Mouse (Mus musculus): ENCODE measurements at regions not wholly inside any gene's neighbourhood (a gene's known extent, or its start where the extent isn't known, plus 50 kb on each side); places are given as distances from the start of the nearest gene placed in this dataset.
A peak's percentile ranks its signal among the peaks of the same experiment; 100 is the strongest.

- Histone ChIP-seq H3K4me1 (no peaks in the 10 kb centered on the region), H3K36me3 (no peaks in the 10 kb centered on the region), H3K4me2 (replicated peaks) (no peak overlapping the region), H3K27me3 (no peaks in the 10 kb centered on the region), H3K9ac (no peak overlapping the region), H3K9me3 (no peaks in the 10 kb centered on the region), H3K27ac (no peak overlapping the region), H3K4me3 (no peak overlapping the region)
- WGBS: 75% methylated on average over 8 of the region's 8 CpGs
- no peak for ATAC-seq (ENCODE audit: insufficient number of reproducible peaks, insufficient read depth, low FRiP score, low TSS enrichment)
Observed at GRCm38 (mm10) chr3:101691937-101692604, 87.6 kb upstream of the Atp1a1 start.

- Histone ChIP-seq H3K36me3 (no peaks in the 10 kb centered on the region), H3K27ac (no peak overlapping the region), H3K4me2 (replicated peaks) (no peak overlapping the region), H3K27me3 (no peaks in the 10 kb centered on the region), H3K9ac (no peak overlapping the region), H3K9me3 (no peaks in the 10 kb centered on the region), H3K4me1 (no peaks in the 10 kb centered on the region), H3K4me3 (no peak overlapping the region)
- WGBS: 59% methylated on average over 2 of the region's 2 CpGs
- no peak for ATAC-seq (ENCODE audit: insufficient number of reproducible peaks, insufficient read depth, low FRiP score, low TSS enrichment)
Observed at GRCm38 (mm10) chr3:101690779-101691178, 86.3 kb upstream of the Atp1a1 start.

DNA sequence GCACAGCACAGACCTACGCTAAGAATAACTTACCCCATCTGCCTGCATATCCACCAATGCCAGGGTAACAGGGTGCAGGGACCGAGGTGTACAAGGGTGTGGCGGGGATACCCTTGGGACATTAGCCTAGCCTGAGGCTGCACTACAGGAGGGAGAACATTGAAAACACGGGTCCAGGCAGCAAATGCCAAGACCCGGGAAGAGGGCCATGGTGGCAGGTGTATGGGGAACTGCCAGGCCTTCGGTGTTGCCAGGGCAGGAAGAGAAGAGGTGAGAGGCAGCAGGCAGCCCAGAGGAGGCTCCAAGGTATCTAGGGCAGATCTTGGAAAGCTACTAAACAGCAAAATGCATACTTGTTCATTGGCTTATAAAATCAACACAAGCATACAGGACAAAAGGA is 85.7 kb upstream of the Atp1a1 start:
- no peak overlapping the region for H3K27ac ChIP-seq
- no peak overlapping the region for H3K9ac ChIP-seq
- no peak for ATAC-seq (ENCODE audit: insufficient number of reproducible peaks, insufficient read depth, low FRiP score, low TSS enrichment)
- H3K36me3 ChIP-seq: no peaks in the 10 kb centered on the region
- H3K4me1 ChIP-seq: no peaks in the 10 kb centered on the region
- H3K27me3 ChIP-seq: no peaks in the 10 kb centered on the region
- no peaks in the 10 kb centered on the region for H3K9me3 ChIP-seq
- 81% methylated on average over 6 of the region's 6 CpGs for WGBS
- no peak overlapping the region for H3K4me3 ChIP-seq
- no peak overlapping the region for H3K4me2 ChIP-seq (replicated peaks)

GRCm38 (mm10) chr3:101685203-101685602 is 80.7 kb upstream of the Atp1a1 start:
- 69% methylated on average over 7 of the region's 7 CpGs for WGBS
- Histone ChIP-seq H3K4me2 (replicated peaks) (no peak overlapping the region), H3K4me3 (no peak overlapping the region), H3K4me1 (no peaks in the 10 kb centered on the region), H3K9me3 (no peaks in the 10 kb centered on the region), H3K27me3 (no peaks in the 10 kb centered on the region), H3K27ac (no peak overlapping the region), H3K36me3 (no peaks in the 10 kb centered on the region), H3K9ac (no peak overlapping the region)
- ATAC-seq (ENCODE audit: insufficient number of reproducible peaks, insufficient read depth, low FRiP score, low TSS enrichment): no peak

- Histone ChIP-seq H3K4me3 (no peak overlapping the region), H3K4me1 (no peaks in the 10 kb centered on the region), H3K36me3 (no peaks in the 10 kb centered on the region), H3K27me3 (no peaks in the 10 kb centered on the region), H3K27ac (no peak overlapping the region), H3K9me3 (no peaks in the 10 kb centered on the region), H3K4me2 (replicated peaks) (no peak overlapping the region), H3K9ac (no peak overlapping the region)
- 79% methylated on average over 4 of the region's 4 CpGs for WGBS
- ATAC-seq (ENCODE audit: insufficient number of reproducible peaks, insufficient read depth, low FRiP score, low TSS enrichment): no peak
Observed at GRCm38 (mm10) chr3:101672943-101673342, 68.5 kb upstream of the Atp1a1 start.

DNA sequence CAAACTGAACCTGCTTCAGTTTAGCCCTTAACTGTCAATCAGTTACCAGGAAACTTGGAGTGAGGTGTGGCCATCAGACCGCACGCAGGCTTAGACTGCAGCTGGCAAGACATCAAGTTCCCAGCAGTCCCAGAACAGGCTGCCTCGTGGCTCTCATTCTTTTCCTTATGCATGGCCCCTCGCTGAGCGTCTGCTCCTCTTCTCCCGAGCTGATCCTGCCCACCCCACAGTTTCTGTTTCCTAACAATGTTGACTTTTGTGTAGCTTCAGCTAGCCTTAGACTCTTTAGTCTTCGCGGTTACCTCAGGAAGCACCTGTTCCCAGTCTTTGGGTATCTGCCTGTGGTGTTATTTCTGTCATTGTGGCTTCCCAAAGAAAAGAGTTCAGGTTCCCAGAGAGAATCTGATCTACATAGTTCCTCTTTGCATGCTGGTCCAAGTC is 66.1 kb upstream of the Atp1a1 start:
- no peak overlapping the region for H3K27ac ChIP-seq
- no peak for ATAC-seq (ENCODE audit: insufficient number of reproducible peaks, insufficient read depth, low FRiP score, low TSS enrichment)
- no peaks in the 10 kb centered on the region for H3K9me3 ChIP-seq
- WGBS: 53% methylated on average over 8 of the region's 8 CpGs
- no peak overlapping the region for H3K4me2 ChIP-seq (replicated peaks)
- H3K27me3 ChIP-seq: no peaks in the 10 kb centered on the region
- H3K9ac ChIP-seq: no peak overlapping the region
- no peaks in the 10 kb centered on the region for H3K36me3 ChIP-seq
- no peak overlapping the region for H3K4me3 ChIP-seq
- no peaks in the 10 kb centered on the region for H3K4me1 ChIP-seq

GRCm38 (mm10) chr3:101669743-101670142 is 65.3 kb upstream of the Atp1a1 start:
- Histone ChIP-seq H3K4me2 (replicated peaks) (no peak overlapping the region), H3K9ac (no peak overlapping the region), H3K27ac (no peak overlapping the region), H3K36me3 (no peaks in the 10 kb centered on the region), H3K9me3 (no peaks in the 10 kb centered on the region), H3K27me3 (no peaks in the 10 kb centered on the region), H3K4me3 (no peak overlapping the region), H3K4me1 (no peaks in the 10 kb centered on the region)
- ATAC-seq (ENCODE audit: insufficient number of reproducible peaks, insufficient read depth, low FRiP score, low TSS enrichment): no peak
- WGBS: 79% methylated on average over 3 of the region's 3 CpGs

GRCm38 (mm10) chr3:101667767-101668387 is 63.4 kb upstream of the Atp1a1 start:
- Histone ChIP-seq H3K27ac (peak overlapping the region; percentile 69), H3K9me3 (no peaks in the 10 kb centered on the region), H3K4me2 (replicated peaks) (no peak overlapping the region), H3K4me1 (no peaks in the 10 kb centered on the region), H3K4me3 (no peak overlapping the region), H3K36me3 (no peaks in the 10 kb centered on the region), H3K9ac (no peak overlapping the region), H3K27me3 (no peaks in the 10 kb centered on the region)
- 65% methylated on average over 10 of the region's 10 CpGs for WGBS
- ATAC-seq (ENCODE audit: insufficient number of reproducible peaks, insufficient read depth, low FRiP score, low TSS enrichment): no peak

DNA sequence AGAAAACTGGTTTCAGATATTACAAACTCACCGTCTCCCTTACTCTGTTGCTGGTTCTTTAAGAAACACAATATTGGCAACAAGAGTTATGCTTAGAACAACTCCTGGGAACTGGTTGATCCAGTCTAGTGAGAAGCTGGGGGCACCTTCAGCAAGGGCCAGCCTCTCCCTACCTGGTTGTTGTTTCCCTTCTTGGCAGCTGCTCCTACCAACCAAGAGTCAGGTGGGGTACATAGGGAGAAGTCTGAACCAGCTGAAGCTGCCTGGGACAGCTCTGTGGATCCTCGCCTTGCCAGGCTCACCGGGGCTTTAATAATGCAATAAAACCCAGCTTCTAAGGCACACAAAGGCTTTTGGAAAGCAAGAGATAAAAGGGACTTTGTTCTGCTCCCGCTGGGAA is 62.7 kb upstream of the Atp1a1 start:
- Histone ChIP-seq H3K9me3 (no peaks in the 10 kb centered on the region), H3K4me1 (no peaks in the 10 kb centered on the region), H3K9ac (no peak overlapping the region), H3K27me3 (no peaks in the 10 kb centered on the region), H3K4me3 (no peak overlapping the region), H3K36me3 (no peaks in the 10 kb centered on the region), H3K27ac (peak overlapping the region; percentile 69), H3K4me2 (replicated peaks) (no peak overlapping the region)
- peak; percentile 80 for ATAC-seq (ENCODE audit: insufficient number of reproducible peaks, insufficient read depth, low FRiP score, low TSS enrichment)
- WGBS: 48% methylated on average over 4 of the region's 4 CpGs

DNA sequence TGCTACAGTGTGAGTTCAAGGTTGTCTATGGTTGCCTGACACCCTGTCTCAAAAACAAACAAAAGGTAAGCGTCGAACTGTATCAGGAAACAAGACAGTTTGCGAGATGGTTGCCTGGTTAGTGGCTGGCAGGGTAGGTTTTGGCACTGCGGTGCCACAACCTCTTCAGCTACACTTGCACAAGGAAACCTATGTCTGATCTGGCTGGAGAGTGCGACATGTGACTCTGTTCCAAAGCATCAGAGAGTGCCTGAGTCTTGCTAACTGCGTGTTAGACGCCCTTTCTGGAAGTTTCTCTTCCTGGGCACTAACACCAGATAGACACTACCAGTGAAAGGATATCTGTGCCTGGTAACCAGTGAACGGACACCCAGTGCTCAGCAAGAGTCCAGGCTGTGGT is 62.1 kb upstream of the Atp1a1 start:
- Histone ChIP-seq H3K36me3 (no peaks in the 10 kb centered on the region), H3K9ac (no peak overlapping the region), H3K9me3 (no peaks in the 10 kb centered on the region), H3K4me2 (replicated peaks) (no peak overlapping the region), H3K27ac (peak overlapping the region; percentile 63; the same call in 1 of the 2 replicates), H3K4me1 (no peaks in the 10 kb centered on the region), H3K27me3 (no peaks in the 10 kb centered on the region), H3K4me3 (no peak overlapping the region)
- 85% methylated on average over 8 of the region's 8 CpGs for WGBS
- ATAC-seq (ENCODE audit: insufficient number of reproducible peaks, insufficient read depth, low FRiP score, low TSS enrichment): no peak

- Histone ChIP-seq H3K9me3 (no peaks in the 10 kb centered on the region), H3K9ac (no peak overlapping the region), H3K27me3 (no peaks in the 10 kb centered on the region), H3K4me1 (peaks cover 8% of the 10 kb centered on the region; the same call in 1 of the 2 replicates), H3K4me2 (replicated peaks) (no peak overlapping the region), H3K4me3 (no peak overlapping the region), H3K27ac (no peak overlapping the region), H3K36me3 (no peaks in the 10 kb centered on the region)
- no peak for ATAC-seq (ENCODE audit: insufficient number of reproducible peaks, insufficient read depth, low FRiP score, low TSS enrichment)
- 45% methylated on average over 9 of the region's 9 CpGs for WGBS
Observed at GRCm38 (mm10) chr3:101661184-101661992, 56.9 kb upstream of the Atp1a1 start.

GRCm38 (mm10) chr3:101660635-101661034 is 56.2 kb upstream of the Atp1a1 start:
- H3K36me3 ChIP-seq: no peaks in the 10 kb centered on the region
- no peak for ATAC-seq (ENCODE audit: insufficient number of reproducible peaks, insufficient read depth, low FRiP score, low TSS enrichment)
- WGBS: 45% methylated on average over 6 of the region's 6 CpGs
- no peak overlapping the region for H3K9ac ChIP-seq
- H3K27me3 ChIP-seq: no peaks in the 10 kb centered on the region
- H3K4me3 ChIP-seq: no peak overlapping the region
- no peak overlapping the region for H3K4me2 ChIP-seq (replicated peaks)
- no peaks in the 10 kb centered on the region for H3K9me3 ChIP-seq
- H3K27ac ChIP-seq: no peak overlapping the region
- H3K4me1 ChIP-seq: peaks cover 8% of the 10 kb centered on the region; the same call in 1 of the 2 replicates
